Mouse (Mus musculus) MEL (cell line): ENCODE data around the gene Pmfbp1. TPM values are rescaled to one million over a fixed set of nuclear protein-coding genes. Genes with fewer than 3 reads are reported as not detected.
A peak's percentile ranks its signal among the peaks of the same experiment; 100 is the strongest.

Source experiments
- DNase-seq: peaks from one replicate; pipeline ENCODE4 v3.0.0; 2011; ENCODE audit warnings: low read depth, low spot score
- H3K27ac ChIP-seq: 2 replicates; pipeline ENCODE4 v1.5.1; 2012; ENCODE audit warnings: low read depth, mild to moderate bottlenecking, control low read depth, low read length, moderate library complexity; ENCODE audit not compliant: control insufficient read depth
- H3K27me3 ChIP-seq, 2 experiments: fragments of 150-350 bp in 1 of 2; sonication (generic) in 1 of 2; 2 replicates each; pipeline ENCODE4 v1.6.1; 2012; ENCODE audit warnings: low read length in 2 of 2, mild to moderate bottlenecking in 2 of 2, improper control_type of control experiment in 1 of 2, moderate library complexity in 1 of 2; ENCODE audit not compliant: insufficient read depth in 2 of 2, control insufficient read depth in 1 of 2
- H3K36me3 ChIP-seq, 2 experiments: 2 replicates each; pipeline ENCODE4 v1.6.1; 2012 to 2014; ENCODE audit warnings: low read length in 2 of 2, improper control_type of control experiment in 1 of 2, inconsistent platforms in 1 of 2, mild to moderate bottlenecking in 1 of 2; ENCODE audit not compliant: insufficient read depth in 2 of 2, control insufficient read depth in 1 of 2
- H3K4me1 ChIP-seq, 2 experiments: fragments of 150-350 bp in 1 of 2; sonication (generic) in 1 of 2; 2 replicates each; pipeline ENCODE4 v1.6.1; 2012; ENCODE audit warnings: low read length in 2 of 2, improper control_type of control experiment in 1 of 2, mild to moderate bottlenecking in 1 of 2; ENCODE audit not compliant: insufficient read depth in 2 of 2, control insufficient read depth in 1 of 2
- H3K4me3 ChIP-seq, 2 experiments: fragments of 150-350 bp in 1 of 2; sonication (generic) in 1 of 2; 2 replicates each; pipeline ENCODE4 v1.5.1; 2012; ENCODE audit warnings: low read depth in 2 of 2, low read length in 2 of 2, mild to moderate bottlenecking in 2 of 2, moderate library complexity in 2 of 2, control low read depth in 1 of 2, improper control_type of control experiment in 1 of 2; ENCODE audit not compliant: control insufficient read depth in 1 of 2, insufficient read depth in 1 of 2
- H3K79me2 ChIP-seq: 2 replicates; pipeline ENCODE4 v1.6.1; 2012; ENCODE audit warnings: mild to moderate bottlenecking, low read length, moderate library complexity; ENCODE audit not compliant: control insufficient read depth, poor library complexity, insufficient read depth
- H3K9ac ChIP-seq: 2 replicates; pipeline ENCODE4 v1.6.1; 2012; ENCODE audit warnings: low read depth, mild to moderate bottlenecking, control low read depth, low read length, moderate library complexity; ENCODE audit not compliant: control insufficient read depth, poor library complexity, severe bottlenecking
- H3K9me3 ChIP-seq: fragments of 150-350 bp; sonication (generic); replicated peaks from 2 replicates; pipeline ENCODE4 v1.6.1; 2012; ENCODE audit warnings: mild to moderate bottlenecking, low read length, improper control_type of control experiment, moderate library complexity; ENCODE audit not compliant: insufficient read depth
- BHLHE40 ChIP-seq: IDR thresholded peaks from 2 replicates; pipeline ENCODE4 v1.6.1; 2012; ENCODE audit warnings: low read depth, mild to moderate bottlenecking, inconsistent platforms, low read length, improper control_type of control experiment, borderline replicate concordance
- CHD1 ChIP-seq: IDR thresholded peaks from 2 replicates; pipeline ENCODE4 v1.6.1; 2012; ENCODE audit warnings: low read depth, mild to moderate bottlenecking, inconsistent platforms, low read length, improper control_type of control experiment
- CHD2 ChIP-seq: IDR thresholded peaks from 2 replicates; pipeline ENCODE4 v1.6.1; 2011; ENCODE audit warnings: low read length, improper control_type of control experiment
- CTCF ChIP-seq, 3 experiments: IDR thresholded peaks in 2 of 3; conservative IDR thresholded peaks in 1 of 3; 2 replicates each; pipeline ENCODE4 v1.5.1; 2011 to 2012; ENCODE audit warnings: low read length in 3 of 3, low read depth in 2 of 3, mild to moderate bottlenecking in 2 of 3, improper control_type of control experiment in 1 of 3, inconsistent platforms in 1 of 3, mixed read lengths in 1 of 3, moderate library complexity in 1 of 3; ENCODE audit not compliant: control insufficient read depth in 1 of 3, insufficient read depth in 1 of 3, poor library complexity in 1 of 3, severe bottlenecking in 1 of 3
- E2F4 ChIP-seq: IDR thresholded peaks from 2 replicates; pipeline ENCODE4 v1.6.1; 2011; ENCODE audit warnings: low read depth, low read length, improper control_type of control experiment, borderline replicate concordance
- ETS1 ChIP-seq: IDR thresholded peaks from 2 replicates; pipeline ENCODE4 v1.6.1; 2012; ENCODE audit warnings: low read depth, mild to moderate bottlenecking, inconsistent platforms, low read length, improper control_type of control experiment, moderate library complexity
- GABPA ChIP-seq: IDR thresholded peaks from 2 replicates; pipeline ENCODE4 v1.6.1; 2012; ENCODE audit warnings: low read depth, mild to moderate bottlenecking, inconsistent platforms, low read length, improper control_type of control experiment, moderate library complexity
- GATA1 ChIP-seq: IDR thresholded peaks from 2 replicates; pipeline ENCODE4 v1.6.1; 2011; ENCODE audit warnings: low read depth, low read length, improper control_type of control experiment
- HCFC1 ChIP-seq: IDR thresholded peaks from 2 replicates; pipeline ENCODE4 v1.6.1; 2012; ENCODE audit warnings: low read depth, mild to moderate bottlenecking, inconsistent platforms, low read length, improper control_type of control experiment, moderate library complexity
- JUND ChIP-seq: IDR thresholded peaks from 2 replicates; pipeline ENCODE4 v1.6.1; 2011; ENCODE audit warnings: low read depth, mild to moderate bottlenecking, improper control_type of control experiment, low read length
- KAT2A ChIP-seq: conservative IDR thresholded peaks from 2 replicates; pipeline ENCODE4 v1.6.1; 2012; ENCODE audit warnings: low read depth, low read length, improper control_type of control experiment, inconsistent platforms
- MAFK ChIP-seq: IDR thresholded peaks from 2 replicates; pipeline ENCODE4 v1.6.1; 2011; ENCODE audit warnings: low read depth, mild to moderate bottlenecking, low read length, improper control_type of control experiment, borderline replicate concordance
- MAX ChIP-seq: IDR thresholded peaks from 2 replicates; pipeline ENCODE4 v1.6.1; 2011; ENCODE audit warnings: low read length, improper control_type of control experiment
- MAZ ChIP-seq: IDR thresholded peaks from 2 replicates; pipeline ENCODE4 v1.6.1; 2012; ENCODE audit warnings: low read depth, mild to moderate bottlenecking, inconsistent platforms, low read length, improper control_type of control experiment
- MXI1 ChIP-seq: IDR thresholded peaks from 2 replicates; pipeline ENCODE4 v1.6.1; 2011; ENCODE audit warnings: mild to moderate bottlenecking, low read depth, low read length, improper control_type of control experiment
- MYC ChIP-seq: IDR thresholded peaks from 2 replicates; pipeline ENCODE4 v1.6.1; 2011; ENCODE audit warnings: low read depth, mild to moderate bottlenecking, low read length, improper control_type of control experiment, moderate library complexity
- NELFE ChIP-seq: IDR thresholded peaks from 2 replicates; pipeline ENCODE4 v1.6.1; 2011; ENCODE audit warnings: low read depth, low read length, improper control_type of control experiment
- NRF1 ChIP-seq: IDR thresholded peaks from 2 replicates; pipeline ENCODE4 v1.6.1; 2014; ENCODE audit warnings: low read depth, mild to moderate bottlenecking, inconsistent platforms, low read length, improper control_type of control experiment, moderate library complexity; ENCODE audit not compliant: poor library complexity, insufficient read depth, severe bottlenecking
- POLR2A ChIP-seq, 2 experiments: IDR thresholded peaks; 2 replicates each; pipeline ENCODE4 v1.6.1; 2011 to 2012; ENCODE audit warnings: low read length in 2 of 2, mild to moderate bottlenecking in 2 of 2, control low read depth in 1 of 2, improper control_type of control experiment in 1 of 2, low read depth in 1 of 2, moderate library complexity in 1 of 2; ENCODE audit not compliant: control insufficient read depth in 1 of 2, insufficient read depth in 1 of 2, poor library complexity in 1 of 2
- POLR2AphosphoS2 ChIP-seq: IDR thresholded peaks from 2 replicates; pipeline ENCODE4 v1.6.1; 2011; ENCODE audit warnings: low read length, improper control_type of control experiment
- POLR2AphosphoS5 ChIP-seq: IDR thresholded peaks from 2 replicates; pipeline ENCODE4 v1.6.1; 2012; ENCODE audit warnings: low read depth, borderline replicate concordance, mild to moderate bottlenecking, inconsistent platforms, low read length, moderate library complexity, mixed read lengths
- RAD21 ChIP-seq: IDR thresholded peaks from 2 replicates; pipeline ENCODE4 v1.6.1; 2011; ENCODE audit warnings: mild to moderate bottlenecking, low read depth, low read length, improper control_type of control experiment
- RCOR1 ChIP-seq: IDR thresholded peaks from 2 replicates; pipeline ENCODE4 v1.6.1; 2012; ENCODE audit warnings: low read depth, mild to moderate bottlenecking, inconsistent platforms, low read length, improper control_type of control experiment
- SIN3A ChIP-seq: IDR thresholded peaks from 2 replicates; pipeline ENCODE4 v1.6.1; 2012; ENCODE audit warnings: low read length, improper control_type of control experiment, inconsistent platforms
- SMC3 ChIP-seq: IDR thresholded peaks from 2 replicates; pipeline ENCODE4 v1.6.1; 2011; ENCODE audit warnings: low read depth, low read length, improper control_type of control experiment
- TAL1 ChIP-seq: IDR thresholded peaks from 2 replicates; pipeline ENCODE4 v1.6.1; 2012; ENCODE audit warnings: mild to moderate bottlenecking, inconsistent platforms, low read length, moderate library complexity, mixed read lengths
- TBP ChIP-seq: IDR thresholded peaks from 2 replicates; pipeline ENCODE4 v1.8.0; 2011; ENCODE audit warnings: low read depth, low read length, improper control_type of control experiment
- USF1 ChIP-seq: IDR thresholded peaks from 2 replicates; pipeline ENCODE4 v1.6.1; 2014; ENCODE audit warnings: low read depth, mild to moderate bottlenecking, inconsistent platforms, low read length, improper control_type of control experiment, moderate library complexity
- USF2 ChIP-seq, 2 experiments: IDR thresholded peaks; 2 replicates each; pipeline ENCODE4 v1.6.1; 2011 to 2012; ENCODE audit warnings: improper control_type of control experiment in 2 of 2, low read length in 2 of 2, borderline replicate concordance in 1 of 2, inconsistent platforms in 1 of 2, low read depth in 1 of 2, mild to moderate bottlenecking in 1 of 2; ENCODE audit not compliant: insufficient read depth in 1 of 2
- ZC3H11A ChIP-seq: IDR thresholded peaks from 2 replicates; pipeline ENCODE4 v1.6.1; 2012; ENCODE audit warnings: low read depth, mild to moderate bottlenecking, inconsistent platforms, low read length, improper control_type of control experiment
- ZKSCAN1 ChIP-seq: IDR thresholded peaks from 2 replicates; pipeline ENCODE4 v1.6.1; 2012; ENCODE audit warnings: low read depth, mild to moderate bottlenecking, inconsistent platforms, low read length, improper control_type of control experiment, moderate library complexity
- ZMIZ1 ChIP-seq: IDR thresholded peaks from 2 replicates; pipeline ENCODE4 v1.6.1; 2012; ENCODE audit warnings: low read depth, mild to moderate bottlenecking, inconsistent platforms, low read length, improper control_type of control experiment, moderate library complexity
- ZNF384 ChIP-seq: IDR thresholded peaks from 2 replicates; pipeline ENCODE4 v1.6.1; 2012; ENCODE audit warnings: low read depth, mild to moderate bottlenecking, inconsistent platforms, low read length, improper control_type of control experiment
- polyA plus RNA-seq, 2 experiments: library from polyadenylated mRNA; stranded (reverse) in 1 of 2; unstranded in 1 of 2; fragments of >175 nt in 1 of 2; fragments of >200 nt in 1 of 2; gene quantifications; 2 replicates each; pipeline versions ENCODE4 v1.2.1 to v1.2.4; 2012; ENCODE audit warnings: low replicate concordance in 2 of 2, low read depth in 1 of 2; ENCODE audit not compliant: insufficient read length in 2 of 2, insufficient read depth in 1 of 2, missing spikeins in 1 of 2
- total RNA-seq: library from RNA; depleted of rRNA; stranded (reverse); fragments of 300-350 nt; gene quantifications from 2 replicates; pipeline ENCODE4 v1.2.3, GENCODE M21; 2012

Pmfbp1 gene
- total and polyA plus RNA-seq, 3 experiments: 0.23 to 0.40 TPM; not detected in 1

- TF ChIP-seq MAZ: 0 out of 2 replicates have a peak, but pooled peaks have one; percentile 29
- peak; percentile 63 for TF ChIP-seq SMC3
- TF ChIP-seq ZNF384: peak; percentile 84
- TF ChIP-seq BHLHE40: no peak; the same call in 1 of the 2 replicates
- no peak for TF ChIP-seq USF2 (IDR thresholded peaks at IDR 0.05; ENCODE audit: borderline replicate concordance in 1 of 2, insufficient read depth in 1 of 2, low read depth in 1 of 2, low read length in 2 of 2)
- no peak for TF ChIP-seq POLR2AphosphoS2
- no peak for TF ChIP-seq POLR2A (IDR thresholded peaks at IDR 0.05; ENCODE audit: control insufficient read depth in 1 of 2, insufficient read depth in 1 of 2, low read depth in 1 of 2, low read length in 2 of 2, poor library complexity in 1 of 2)
- TF ChIP-seq CHD1: no peak
- peak; percentile 41 for TF ChIP-seq RAD21
- no peak for TF ChIP-seq ZC3H11A
- no peak; the same call in none of the 2 replicates for TF ChIP-seq SIN3A
- TF ChIP-seq JUND: no peak
- no peak for TF ChIP-seq KAT2A
- peak; percentile 76 for TF ChIP-seq GATA1
- no peak for TF ChIP-seq HCFC1
- TF ChIP-seq RCOR1: peak; percentile 17
- no peak for TF ChIP-seq NELFE
- TF ChIP-seq MYC: peak; percentile 60; the same call in 1 of the 2 replicates
Observed at GRCm38 (mm10) chr8:109535140-109535990, 41.5 kb downstream of the Pmfbp1 start (continued).

GRCm38 (mm10) chr8:109536703-109537102 is 42.9 kb downstream of the Pmfbp1 start:
- H3K79me2 ChIP-seq: no peaks in the 10 kb centered on the region
- H3K9me3 ChIP-seq: no peaks in the 10 kb centered on the region
- H3K9ac ChIP-seq: peak overlapping the region; percentile 4; the same call in 1 of the 2 replicates
- peak overlapping the region; percentile 26; the same call in 1 of the 2 replicates for H3K27ac ChIP-seq
- peak overlapping the region; percentile 4 to 14; a peak in 1 of 4 replicates for H3K4me3 ChIP-seq
- peak; percentile 88 for DNase-seq
- H3K36me3 ChIP-seq: peaks cover 0 to 10% of the 10 kb centered on the region in 2 experiments; a peak in 2 of 4 replicates
- H3K27me3 ChIP-seq: no peaks in the 10 kb centered on the region
- H3K4me1 ChIP-seq: peaks cover 5 to 19% of the 10 kb centered on the region in 2 experiments; a peak in 3 of 4 replicates
- TF ChIP-seq GABPA (no peak), E2F4 (no peak), ETS1 (no peak), SMC3 (peak; percentile 67), HCFC1 (no peak), TBP (no peak), CHD1 (no peak), NELFE (no peak), RAD21 (peak; percentile 79), CTCF (IDR thresholded peaks at IDR 0.05 in 2 of 3, conservative IDR thresholded peaks at IDR 0.05 in 1 of 3; ENCODE audit: control insufficient read depth in 1 of 3, insufficient read depth in 1 of 3, low read depth in 2 of 3, low read length in 3 of 3, poor library complexity in 1 of 3, severe bottlenecking in 1 of 3) (peak; percentile 84 to 91 (median 85)), USF1 (no peak), ZKSCAN1 (no peak), MXI1 (no peak), TAL1 (no peak), CHD2 (no peak), GATA1 (no peak), RCOR1 (no peak), NRF1 (no peak), POLR2AphosphoS5 (no peak), MYC (no peak), POLR2A (IDR thresholded peaks at IDR 0.05; ENCODE audit: control insufficient read depth in 1 of 2, insufficient read depth in 1 of 2, low read depth in 1 of 2, low read length in 2 of 2, poor library complexity in 1 of 2) (no peak), JUND (0 out of 2 replicates have a peak, but pooled peaks have one; percentile 35), POLR2AphosphoS2 (no peak), MAX (no peak), SIN3A (no peak), MAFK (no peak), ZMIZ1 (no peak)
